Mouse (Mus musculus): ENCODE measurements around the gene Dppa2. TPM values are rescaled to one million over a fixed set of nuclear protein-coding genes. Genes with fewer than 3 reads are reported as not detected.
A peak's percentile ranks its signal among the peaks of the same experiment; 100 is the strongest.

Gene Dppa2
- total and polyA plus RNA-seq, 3 experiments: not detected

GRCm38 (mm10) chr16:48323602-48324345 lies 20.1 kb downstream of the Dppa2 start:
- DNase-seq: no peak
- Histone ChIP-seq H3K79me2 (replicated peaks; ENCODE audit: control insufficient read depth, insufficient read depth, low read length) (no peaks in the 10 kb centered on the region), H3K27me3 (ENCODE audit: control insufficient read depth, insufficient read depth, low read length) (no peaks in the 10 kb centered on the region), H3K9ac (ENCODE audit: low read depth, low read length) (no peak overlapping the region), H3K4me1 (ENCODE audit: control insufficient read depth, insufficient read depth, low read length) (no peaks in the 10 kb centered on the region), H3K4me3 (no peak overlapping the region), H3K27ac (no peak overlapping the region), H3K36me3 (ENCODE audit: control insufficient read depth, insufficient read depth, low read length) (no peaks in the 10 kb centered on the region)
- intact Hi-C loops (cut with DNase I): no loop called here
- WGBS: 82% methylated on average over 8 of the region's 8 CpGs
- TF ChIP-seq EP300 (IDR thresholded peaks at IDR 0.05; ENCODE audit: insufficient read depth, low read depth, low read length) (no peak), POLR2A (IDR thresholded peaks at IDR 0.05; ENCODE audit: insufficient read depth, low read depth, low read length) (no peak), CTCF (IDR thresholded peaks at IDR 0.05) (no peak)

- no peak for TF ChIP-seq EP300 (IDR thresholded peaks at IDR 0.05; ENCODE audit: insufficient read depth, low read depth, low read length)
- TF ChIP-seq CTCF (IDR thresholded peaks at IDR 0.05): no peak
- TF ChIP-seq POLR2A (IDR thresholded peaks at IDR 0.05; ENCODE audit: insufficient read depth, low read depth, low read length): no peak
- no peak for DNase-seq
- 53% methylated on average over 5 of the region's 5 CpGs for WGBS
These were observed 23.2 kb downstream of the Dppa2 start for GRCm38 (mm10) chr16:48326903-48327302.

GRCm38 (mm10) chr16:48328420-48328819 lies 24.7 kb downstream of the Dppa2 start:
- intact Hi-C loops (cut with DNase I): no loop called here

More at GRCm38 (mm10) chr16:48326903-48327302, 23.2 kb downstream of the Dppa2 start:
- no peaks in the 10 kb centered on the region for H3K27me3 ChIP-seq (ENCODE audit: control insufficient read depth, insufficient read depth, low read length)
- intact Hi-C loops (cut with DNase I): no loop called here
- no peak overlapping the region for H3K27ac ChIP-seq
- H3K79me2 ChIP-seq (replicated peaks; ENCODE audit: control insufficient read depth, insufficient read depth, low read length): no peaks in the 10 kb centered on the region
- no peak overlapping the region for H3K9ac ChIP-seq (ENCODE audit: low read depth, low read length)
- no peaks in the 10 kb centered on the region for H3K4me1 ChIP-seq (ENCODE audit: control insufficient read depth, insufficient read depth, low read length)
- no peaks in the 10 kb centered on the region for H3K36me3 ChIP-seq (ENCODE audit: control insufficient read depth, insufficient read depth, low read length)
- H3K4me3 ChIP-seq: no peak overlapping the region

GRCm38 (mm10) chr16:48331822-48332221 lies 28.1 kb downstream of the Dppa2 start:
- intact Hi-C loops (cut with DNase I): no loop called here

More at GRCm38 (mm10) chr16:48328420-48328819, 24.7 kb downstream of the Dppa2 start:
- WGBS: 93% methylated on average over 2 of the region's 2 CpGs
- no peak overlapping the region for H3K4me3 ChIP-seq
- DNase-seq: no peak
- no peaks in the 10 kb centered on the region for H3K27me3 ChIP-seq (ENCODE audit: control insufficient read depth, insufficient read depth, low read length)
- no peaks in the 10 kb centered on the region for H3K36me3 ChIP-seq (ENCODE audit: control insufficient read depth, insufficient read depth, low read length)
- no peaks in the 10 kb centered on the region for H3K4me1 ChIP-seq (ENCODE audit: control insufficient read depth, insufficient read depth, low read length)
- no peak for TF ChIP-seq POLR2A (IDR thresholded peaks at IDR 0.05; ENCODE audit: insufficient read depth, low read depth, low read length)
- TF ChIP-seq EP300 (IDR thresholded peaks at IDR 0.05; ENCODE audit: insufficient read depth, low read depth, low read length): no peak
- TF ChIP-seq CTCF (IDR thresholded peaks at IDR 0.05): peak; percentile 22; the same call in 1 of the 2 replicates
- no peaks in the 10 kb centered on the region for H3K79me2 ChIP-seq (replicated peaks; ENCODE audit: control insufficient read depth, insufficient read depth, low read length)
- H3K27ac ChIP-seq: no peak overlapping the region
- H3K9ac ChIP-seq (ENCODE audit: low read depth, low read length): no peak overlapping the region

GRCm38 (mm10) chr16:48335326-48335725 lies 31.6 kb downstream of the Dppa2 start:
- Histone ChIP-seq H3K27ac (no peak overlapping the region), H3K79me2 (replicated peaks; ENCODE audit: control insufficient read depth, insufficient read depth, low read length) (no peaks in the 10 kb centered on the region), H3K9ac (ENCODE audit: low read depth, low read length) (no peak overlapping the region), H3K27me3 (ENCODE audit: control insufficient read depth, insufficient read depth, low read length) (no peaks in the 10 kb centered on the region), H3K4me3 (no peak overlapping the region), H3K4me1 (ENCODE audit: control insufficient read depth, insufficient read depth, low read length) (no peaks in the 10 kb centered on the region), H3K36me3 (ENCODE audit: control insufficient read depth, insufficient read depth, low read length) (no peaks in the 10 kb centered on the region)
- intact Hi-C loops (cut with DNase I): no loop called here
- TF ChIP-seq EP300 (IDR thresholded peaks at IDR 0.05; ENCODE audit: insufficient read depth, low read depth, low read length) (no peak), CTCF (IDR thresholded peaks at IDR 0.05) (no peak), POLR2A (IDR thresholded peaks at IDR 0.05; ENCODE audit: insufficient read depth, low read depth, low read length) (no peak)
- WGBS: 81% methylated on average over 4 of the region's 4 CpGs
- DNase-seq: no peak

More at GRCm38 (mm10) chr16:48331822-48332221, 28.1 kb downstream of the Dppa2 start:
- H3K36me3 ChIP-seq (ENCODE audit: control insufficient read depth, insufficient read depth, low read length): no peaks in the 10 kb centered on the region
- no peaks in the 10 kb centered on the region for H3K4me1 ChIP-seq (ENCODE audit: control insufficient read depth, insufficient read depth, low read length)
- no peak overlapping the region for H3K27ac ChIP-seq
- H3K9ac ChIP-seq (ENCODE audit: low read depth, low read length): no peak overlapping the region
- H3K79me2 ChIP-seq (replicated peaks; ENCODE audit: control insufficient read depth, insufficient read depth, low read length): no peaks in the 10 kb centered on the region
- no peaks in the 10 kb centered on the region for H3K27me3 ChIP-seq (ENCODE audit: control insufficient read depth, insufficient read depth, low read length)
- no peak for DNase-seq
- 82% methylated on average over 3 of the region's 3 CpGs for WGBS
- TF ChIP-seq CTCF (IDR thresholded peaks at IDR 0.05) (no peak), POLR2A (IDR thresholded peaks at IDR 0.05; ENCODE audit: insufficient read depth, low read depth, low read length) (no peak), EP300 (IDR thresholded peaks at IDR 0.05; ENCODE audit: insufficient read depth, low read depth, low read length) (no peak)
- no peak overlapping the region for H3K4me3 ChIP-seq

- no peak for DNase-seq
- H3K27ac ChIP-seq: no peak overlapping the region
- intact Hi-C loops (cut with DNase I): no loop called here
- no peak overlapping the region for H3K4me3 ChIP-seq
- no peaks in the 10 kb centered on the region for H3K79me2 ChIP-seq (replicated peaks; ENCODE audit: control insufficient read depth, insufficient read depth, low read length)
- H3K4me1 ChIP-seq (ENCODE audit: control insufficient read depth, insufficient read depth, low read length): no peaks in the 10 kb centered on the region
- no peaks in the 10 kb centered on the region for H3K27me3 ChIP-seq (ENCODE audit: control insufficient read depth, insufficient read depth, low read length)
- no peak overlapping the region for H3K9ac ChIP-seq (ENCODE audit: low read depth, low read length)
- 83% methylated on average over 2 of the region's 2 CpGs for WGBS
- TF ChIP-seq EP300 (IDR thresholded peaks at IDR 0.05; ENCODE audit: insufficient read depth, low read depth, low read length): no peak
- TF ChIP-seq POLR2A (IDR thresholded peaks at IDR 0.05; ENCODE audit: insufficient read depth, low read depth, low read length): no peak
- no peak for TF ChIP-seq CTCF (IDR thresholded peaks at IDR 0.05)
- no peaks in the 10 kb centered on the region for H3K36me3 ChIP-seq (ENCODE audit: control insufficient read depth, insufficient read depth, low read length)
These were observed 40.5 kb downstream of the Dppa2 start for GRCm38 (mm10) chr16:48344193-48344592.

All from heart, adult 2 months (tissue).